Mouse (Mus musculus): ENCODE measurements at regions not wholly inside any gene's neighbourhood (a gene's known extent, or its start where the extent isn't known, plus 50 kb on each side); places are given as distances from the start of the nearest gene placed in this dataset.

- WGBS (ENCODE audit: missing documents) = 90% methylated on average over 13 of the region's 13 CpGs
- Histone ChIP-seq H3K4me3 (ENCODE audit: inconsistent target) (no peak overlapping the region), H3K36me3 (ENCODE audit: inconsistent target) (no peaks in the 10 kb centered on the region), H3K27ac (no peak overlapping the region), H3K79me2 (ENCODE audit: inconsistent target) (no peaks in the 10 kb centered on the region)
Measured at GRCm38 (mm10) chr4:150748099-150749000, 96.4 kb upstream of the Slc45a1 start.

- H3K27ac ChIP-seq = no peak overlapping the region
- no peaks in the 10 kb centered on the region for H3K79me2 ChIP-seq (ENCODE audit: inconsistent target)
- H3K4me3 ChIP-seq (ENCODE audit: inconsistent target) = no peak overlapping the region
- WGBS (ENCODE audit: missing documents) = 79% methylated on average over 13 of the region's 13 CpGs
- no peaks in the 10 kb centered on the region for H3K36me3 ChIP-seq (ENCODE audit: inconsistent target)
Measured at GRCm38 (mm10) chr4:150746430-150746923, 94.5 kb upstream of the Slc45a1 start.

- no peaks in the 10 kb centered on the region for H3K79me2 ChIP-seq (ENCODE audit: inconsistent target)
- H3K27ac ChIP-seq = no peak overlapping the region
- H3K36me3 ChIP-seq (ENCODE audit: inconsistent target) = no peaks in the 10 kb centered on the region
- 60% methylated on average over 7 of the region's 7 CpGs for WGBS (ENCODE audit: missing documents)
- no peak overlapping the region for H3K4me3 ChIP-seq (ENCODE audit: inconsistent target)
Measured at GRCm38 (mm10) chr4:150745529-150746429, 93.8 kb upstream of the Slc45a1 start.

- no peaks in the 10 kb centered on the region for H3K36me3 ChIP-seq (ENCODE audit: inconsistent target)
- no peak overlapping the region for H3K27ac ChIP-seq
- no peak overlapping the region for H3K4me3 ChIP-seq (ENCODE audit: inconsistent target)
- no peaks in the 10 kb centered on the region for H3K79me2 ChIP-seq (ENCODE audit: inconsistent target)
- 76% methylated on average over 5 of the region's 8 CpGs for WGBS (ENCODE audit: missing documents)
Measured at GRCm38 (mm10) chr4:150743508-150743907, 91.5 kb upstream of the Slc45a1 start.

DNA sequence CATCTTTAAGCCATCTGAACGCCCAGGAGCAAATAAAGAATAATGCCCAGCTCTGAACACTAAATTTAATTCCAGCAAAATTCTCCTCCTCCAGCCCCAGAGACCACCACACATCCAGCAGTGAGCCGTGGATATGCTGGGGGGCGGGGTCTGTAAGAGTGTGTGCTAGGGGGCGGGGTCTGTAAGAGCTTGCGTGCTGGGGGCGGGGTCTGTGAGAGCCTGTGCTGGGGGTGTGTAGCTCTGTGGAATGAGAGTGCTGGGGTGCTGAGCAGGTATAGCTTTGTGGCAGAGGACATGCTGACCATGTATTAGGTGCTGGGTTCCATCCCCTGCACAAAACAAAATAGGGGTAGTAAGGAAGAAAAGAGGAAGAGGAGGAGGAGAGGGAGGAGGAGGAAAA lies 91.1 kb upstream of the Slc45a1 start:
- no peak overlapping the region for H3K27ac ChIP-seq
- WGBS (ENCODE audit: missing documents) = 45% methylated on average over 6 of the region's 6 CpGs
- H3K36me3 ChIP-seq (ENCODE audit: inconsistent target) = no peaks in the 10 kb centered on the region
- no peak overlapping the region for H3K4me3 ChIP-seq (ENCODE audit: inconsistent target)
- H3K79me2 ChIP-seq (ENCODE audit: inconsistent target) = no peaks in the 10 kb centered on the region

DNA sequence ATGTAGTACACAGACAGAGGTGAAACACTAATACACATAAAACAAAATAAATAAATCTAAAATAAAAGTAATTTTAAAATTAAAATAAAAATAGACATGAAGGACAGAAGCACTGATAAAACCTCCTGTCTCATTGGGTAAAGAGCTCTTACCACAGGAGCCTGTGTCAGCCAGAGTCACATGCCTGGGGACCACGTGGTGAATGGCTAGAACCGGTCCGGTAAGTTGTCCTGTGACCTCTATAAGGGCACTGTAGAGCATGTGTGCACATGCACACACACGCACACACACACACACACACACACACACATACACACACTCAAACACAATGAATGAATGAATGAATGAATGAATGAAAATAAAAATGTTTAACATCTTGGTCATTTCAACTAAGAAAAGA lies 89.8 kb upstream of the Slc45a1 start:
- WGBS (ENCODE audit: missing documents) = 92% methylated on average over 2 of the region's 4 CpGs
- Histone ChIP-seq H3K4me3 (ENCODE audit: inconsistent target) (no peak overlapping the region), H3K79me2 (ENCODE audit: inconsistent target) (no peaks in the 10 kb centered on the region), H3K36me3 (ENCODE audit: inconsistent target) (no peaks in the 10 kb centered on the region), H3K27ac (no peak overlapping the region)

DNA sequence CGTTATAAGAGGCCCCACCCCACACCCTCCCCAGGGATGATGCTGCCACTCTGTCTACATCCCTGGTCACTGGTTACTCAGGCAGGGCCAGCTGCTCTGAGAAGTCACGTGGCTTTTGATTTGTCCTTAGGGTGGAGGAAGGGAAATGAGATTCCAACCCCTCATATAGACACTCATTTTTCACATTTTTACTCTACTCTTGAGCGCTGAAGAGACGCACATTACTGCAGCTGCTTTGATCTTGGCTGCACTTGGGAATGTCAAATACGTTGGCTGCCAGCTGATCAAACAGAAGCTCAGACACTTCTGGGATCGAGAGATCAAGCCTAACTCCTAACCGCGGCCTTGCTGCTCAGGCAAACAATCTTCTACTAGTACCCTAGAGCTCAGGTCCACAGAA lies 88.2 kb upstream of the Slc45a1 start:
- WGBS (ENCODE audit: missing documents) = 92% methylated on average over 8 of the region's 8 CpGs
- Histone ChIP-seq H3K4me3 (ENCODE audit: inconsistent target) (no peak overlapping the region), H3K27ac (no peak overlapping the region), H3K36me3 (ENCODE audit: inconsistent target) (no peaks in the 10 kb centered on the region), H3K79me2 (ENCODE audit: inconsistent target) (no peaks in the 10 kb centered on the region)

DNA sequence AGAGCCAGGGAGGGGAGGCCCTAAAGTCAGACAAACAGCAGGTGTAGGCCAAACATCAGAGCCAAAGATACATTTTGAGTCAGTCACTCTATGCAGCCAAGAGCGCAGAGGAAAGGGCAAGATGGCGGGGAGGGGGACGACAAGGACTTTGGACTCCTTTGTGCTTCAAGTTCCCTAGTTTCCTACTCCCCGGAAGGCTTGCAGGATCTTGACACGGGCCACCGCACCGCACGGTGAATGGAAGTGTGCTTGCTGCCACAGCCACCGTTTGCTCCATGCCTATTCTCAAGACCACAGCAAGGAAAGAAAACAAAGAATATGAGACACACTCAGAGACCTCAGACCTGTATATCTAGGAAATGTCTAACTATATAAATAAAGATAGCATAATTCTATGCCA lies 86.8 kb upstream of the Slc45a1 start:
- no peak overlapping the region for H3K27ac ChIP-seq
- H3K4me3 ChIP-seq (ENCODE audit: inconsistent target) = no peak overlapping the region
- 93% methylated on average over 9 of the region's 9 CpGs for WGBS (ENCODE audit: missing documents)
- no peaks in the 10 kb centered on the region for H3K36me3 ChIP-seq (ENCODE audit: inconsistent target)
- no peaks in the 10 kb centered on the region for H3K79me2 ChIP-seq (ENCODE audit: inconsistent target)

DNA sequence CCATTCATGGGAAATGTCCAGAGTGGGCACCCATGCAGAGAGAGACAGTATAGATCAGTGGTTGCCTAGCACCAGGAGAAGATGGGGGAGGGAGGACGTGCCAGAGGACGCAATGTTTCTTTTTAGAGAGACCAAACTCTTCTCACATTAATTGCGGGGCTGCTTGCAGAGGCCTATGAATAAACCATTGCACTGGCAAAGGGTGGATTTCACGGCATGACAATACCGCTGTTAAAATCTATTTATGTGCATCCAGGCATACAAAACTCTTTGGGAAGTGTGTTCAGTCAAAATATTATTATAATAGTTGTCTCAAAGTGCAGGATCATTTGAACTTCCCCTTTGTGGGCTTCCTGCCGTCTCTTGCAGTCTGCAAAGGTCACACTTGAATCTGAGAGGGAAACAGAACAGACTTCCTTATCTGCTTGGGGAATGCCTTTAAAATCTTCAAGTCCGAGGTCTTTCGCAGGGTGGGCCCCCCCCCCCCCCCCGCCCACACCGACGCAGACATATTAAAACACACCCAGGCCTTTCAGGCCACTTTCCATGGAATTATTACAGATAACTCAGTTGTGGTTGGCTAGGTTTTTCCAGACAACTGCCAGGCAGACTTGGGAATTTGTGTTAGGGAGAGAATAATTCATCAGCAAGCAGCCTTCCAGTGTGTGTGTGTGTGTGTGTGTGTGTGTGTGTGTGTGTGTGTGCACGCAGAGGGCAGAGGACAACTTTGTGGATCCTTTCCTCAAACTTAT lies 78.3 kb upstream of the Slc45a1 start:
- Histone ChIP-seq H3K79me2 (ENCODE audit: inconsistent target) (no peaks in the 10 kb centered on the region), H3K4me3 (ENCODE audit: inconsistent target) (no peak overlapping the region), H3K36me3 (ENCODE audit: inconsistent target) (no peaks in the 10 kb centered on the region), H3K27ac (peak overlapping the region; percentile 37)
- 3% methylated on average over 7 of the region's 12 CpGs for WGBS (ENCODE audit: missing documents)

DNA sequence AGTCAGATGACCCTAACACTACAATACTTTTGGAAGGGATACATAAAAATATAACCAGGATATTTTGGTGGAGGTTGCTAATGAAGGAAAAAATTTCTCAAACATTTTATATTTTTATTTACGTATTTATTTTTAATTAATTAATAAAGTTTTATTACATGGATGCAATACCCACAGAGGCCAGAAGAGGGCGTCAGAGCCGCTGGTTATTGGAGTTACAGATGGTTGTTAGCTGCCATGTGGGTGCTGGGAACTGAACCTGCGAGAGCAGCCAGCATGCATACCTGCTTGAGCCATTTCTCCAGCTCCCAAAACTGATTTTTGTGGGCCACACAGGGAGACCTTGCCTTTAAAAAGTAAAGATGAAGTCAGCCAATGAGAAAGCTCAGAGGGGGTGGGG lies 74.6 kb upstream of the Slc45a1 start:
- no peak overlapping the region for H3K27ac ChIP-seq
- no peak overlapping the region for H3K4me3 ChIP-seq (ENCODE audit: inconsistent target)
- no peaks in the 10 kb centered on the region for H3K79me2 ChIP-seq (ENCODE audit: inconsistent target)
- WGBS (ENCODE audit: missing documents) = 69% methylated on average over 4 of the region's 4 CpGs
- no peaks in the 10 kb centered on the region for H3K36me3 ChIP-seq (ENCODE audit: inconsistent target)

- WGBS (ENCODE audit: missing documents) = 93% methylated on average over 3 of the region's 3 CpGs
Measured at GRCm38 (mm10) chr4:150726136-150726480, 74.1 kb upstream of the Slc45a1 start.

GRCm38 (mm10) chr4:150725443-150726135 lies 73.6 kb upstream of the Slc45a1 start:
- WGBS (ENCODE audit: missing documents) = 87% methylated on average over 16 of the region's 17 CpGs
- H3K27ac ChIP-seq = no peak overlapping the region
- H3K79me2 ChIP-seq (ENCODE audit: inconsistent target) = no peaks in the 10 kb centered on the region
- H3K4me3 ChIP-seq (ENCODE audit: inconsistent target) = no peak overlapping the region
- no peaks in the 10 kb centered on the region for H3K36me3 ChIP-seq (ENCODE audit: inconsistent target)

More at GRCm38 (mm10) chr4:150726136-150726480, 74.1 kb upstream of the Slc45a1 start:
- Histone ChIP-seq H3K4me3 (ENCODE audit: inconsistent target) (no peak overlapping the region), H3K36me3 (ENCODE audit: inconsistent target) (no peaks in the 10 kb centered on the region), H3K27ac (no peak overlapping the region), H3K79me2 (ENCODE audit: inconsistent target) (no peaks in the 10 kb centered on the region)

- Histone ChIP-seq H3K36me3 (ENCODE audit: inconsistent target) (no peaks in the 10 kb centered on the region), H3K27ac (no peak overlapping the region), H3K4me3 (ENCODE audit: inconsistent target) (no peak overlapping the region), H3K79me2 (ENCODE audit: inconsistent target) (no peaks in the 10 kb centered on the region)
- 92% methylated on average over 11 of the region's 11 CpGs for WGBS (ENCODE audit: missing documents)
Measured at GRCm38 (mm10) chr4:150724823-150725222, 72.8 kb upstream of the Slc45a1 start.
